Mouse (Mus musculus): ENCODE data around the gene Armcx5. TPM values are rescaled to one million over a fixed set of nuclear protein-coding genes. Genes with fewer than 3 reads are reported as not detected.
A peak's percentile ranks its signal among the peaks of the same experiment; 100 is the strongest.
"Not testable (repeated sequence)": the region's sequence is repeated elsewhere in the genome, so short reads cannot be mapped to it uniquely, and the experiment has no call there.

Armcx5 gene
- polyA plus RNA-seq (2015; fragmentation: Nextera tagmentation; extraction: Ambion mirVana), result 9.5 and 12.2 TPM in 2 replicates

DNA sequence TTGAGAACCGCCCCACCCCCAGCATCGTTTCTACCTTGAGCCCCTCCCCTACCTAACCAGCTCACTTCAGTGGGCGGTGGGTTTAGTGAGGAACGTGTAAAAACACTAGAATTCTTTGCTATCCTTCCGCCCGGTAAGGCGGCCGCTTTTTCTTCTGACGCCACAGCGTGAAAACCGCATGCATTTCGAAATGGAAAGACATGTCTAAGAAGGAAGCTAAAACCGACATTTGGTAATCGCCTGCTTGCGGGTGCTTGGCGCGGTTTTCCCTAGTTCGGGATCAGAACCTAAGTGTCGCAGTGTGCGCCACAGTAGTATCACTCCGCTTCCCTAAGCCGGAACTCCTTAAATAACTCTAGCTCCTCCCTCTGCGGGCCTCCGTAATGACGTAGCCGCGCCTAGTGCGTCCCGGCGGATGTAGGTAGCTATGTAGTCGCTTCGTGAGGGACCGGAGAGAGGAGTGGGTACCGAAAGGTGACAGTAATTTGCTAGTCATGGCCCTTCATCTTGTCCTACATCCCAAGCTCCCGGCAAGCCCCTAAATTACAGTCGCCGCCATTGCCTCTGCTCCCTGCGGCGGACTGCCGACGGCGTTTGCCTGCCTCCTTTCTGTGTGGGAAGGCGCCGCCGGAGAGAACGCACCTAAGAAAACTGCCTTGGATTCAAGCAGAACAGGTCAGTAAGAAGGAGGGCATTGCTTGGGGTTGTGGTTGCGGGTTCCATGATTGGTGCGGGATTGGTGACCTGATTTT is at the start of gene Armcx5, which contains the start of gene Gprasp1:
TSS of gene Armcx5 (plus strand) at position 430 of the 752 bp plus-strand sequence.
TSS of gene Gprasp1 (plus strand) at position 430 of the 752 bp plus-strand sequence.
- DNase-seq (ENCODE audit: low spot score), result peak; percentile 91

DNA sequence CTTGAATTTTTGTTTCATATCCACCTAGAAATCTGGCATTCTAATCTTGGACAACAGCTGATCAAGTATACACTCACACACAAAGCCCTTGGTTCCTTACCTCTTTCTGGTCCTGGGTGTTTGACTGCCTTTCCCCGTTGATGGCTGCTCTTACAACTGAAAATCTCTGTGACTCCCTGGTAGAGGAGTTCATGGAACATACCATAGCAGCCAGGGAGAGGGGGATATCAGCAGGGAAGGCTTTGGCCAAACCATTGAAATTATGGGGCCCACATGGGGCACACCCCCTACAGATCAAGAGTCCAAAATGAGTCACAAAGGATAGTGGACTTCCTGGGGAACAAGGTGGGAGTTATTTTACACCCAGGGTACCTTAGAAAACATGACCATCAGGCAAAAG is 48.9 kb upstream of the Armcx5 start, which contains the start of gene Tcp11x2:
TSS of gene Tcp11x2 (minus strand) at position 158 of the 400 bp plus-strand sequence.
- DNase-seq (ENCODE audit: low spot score), result no peak

DNA sequence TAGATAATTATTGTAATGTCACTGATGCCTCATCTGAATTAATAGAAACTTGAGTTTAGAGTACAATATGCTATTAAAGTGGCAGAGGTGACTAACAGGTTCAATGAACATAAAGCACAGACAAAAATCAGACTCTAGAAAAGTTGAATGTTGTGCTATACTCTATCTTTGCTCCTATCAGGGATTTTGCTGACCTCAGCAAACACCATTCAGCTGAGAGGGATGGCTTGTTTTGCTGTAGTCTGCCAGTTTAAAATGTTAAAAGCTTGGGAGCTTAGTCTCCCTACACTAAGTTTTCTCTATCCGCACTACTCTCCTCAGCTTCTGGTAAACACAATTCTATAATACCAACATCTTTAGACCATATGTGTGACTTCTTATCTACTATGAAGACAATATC is 39.4 kb upstream of the Armcx5 start:
- no peak for DNase-seq (ENCODE audit: low spot score)

DNA sequence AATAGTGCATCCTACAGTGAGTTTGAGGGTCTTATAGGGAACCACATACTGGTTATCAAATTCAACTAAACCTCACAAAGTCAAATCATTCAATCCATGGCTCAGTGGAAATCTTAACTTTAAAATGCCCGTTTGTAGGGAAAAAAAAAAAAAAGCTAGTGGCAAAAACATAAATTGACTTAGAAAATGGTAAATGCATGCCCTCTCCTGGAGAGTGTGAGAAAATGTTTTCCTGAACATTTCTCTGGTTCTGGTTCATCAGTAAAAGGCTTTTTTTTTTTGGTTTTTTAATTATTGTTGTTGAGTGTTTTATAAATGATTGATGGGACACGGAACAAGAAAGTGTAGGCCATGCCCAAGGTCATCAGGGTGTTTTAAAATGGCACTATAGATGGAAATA is 38.2 kb upstream of the Armcx5 start:
- no peak for DNase-seq (ENCODE audit: low spot score)

DNA sequence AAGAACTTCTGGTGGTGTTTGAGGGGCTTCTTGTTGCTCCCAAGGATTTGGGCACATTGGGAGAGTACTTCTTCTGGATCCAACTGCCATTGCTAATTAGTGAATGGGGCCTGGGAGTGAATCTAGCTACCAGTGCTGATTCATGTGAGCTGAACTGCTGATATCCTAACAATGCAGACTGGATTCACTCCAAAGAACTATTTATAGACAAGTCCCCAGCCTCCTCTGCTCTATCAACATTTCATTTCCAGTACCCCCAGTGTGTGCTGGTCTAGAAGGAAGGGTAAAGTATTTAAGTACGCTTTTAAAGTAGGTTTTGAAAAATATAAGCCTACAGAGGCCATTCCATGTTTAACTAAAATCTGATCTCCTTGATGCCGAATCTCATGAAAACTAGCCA is 29.7 kb upstream of the Armcx5 start:
- no peak for DNase-seq (ENCODE audit: low spot score)

DNA sequence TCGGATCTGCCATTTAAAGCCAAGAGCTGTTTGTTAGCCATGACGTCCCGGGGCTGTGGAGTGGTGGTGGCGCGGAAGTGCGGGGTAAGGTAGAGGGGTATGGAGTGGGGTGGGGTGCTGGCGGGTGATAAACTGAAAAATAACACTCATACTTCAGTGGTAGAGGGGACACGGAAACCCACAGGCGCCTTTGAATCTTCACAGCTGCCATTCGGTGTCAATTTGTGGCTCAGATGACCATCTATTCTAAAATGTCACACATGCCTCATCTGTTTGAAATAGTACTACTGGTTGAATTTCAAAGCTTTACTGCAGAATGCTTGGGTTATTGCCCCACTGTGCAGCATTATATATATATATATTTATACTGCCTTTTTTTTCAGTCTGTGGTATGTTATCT is 17.4 kb upstream of the Armcx5 start, which contains the start of gene Tmsb15a:
TSS of gene Tmsb15a (minus strand) at position 101 of the 400 bp plus-strand sequence.
- no peak for DNase-seq (ENCODE audit: low spot score)

DNA sequence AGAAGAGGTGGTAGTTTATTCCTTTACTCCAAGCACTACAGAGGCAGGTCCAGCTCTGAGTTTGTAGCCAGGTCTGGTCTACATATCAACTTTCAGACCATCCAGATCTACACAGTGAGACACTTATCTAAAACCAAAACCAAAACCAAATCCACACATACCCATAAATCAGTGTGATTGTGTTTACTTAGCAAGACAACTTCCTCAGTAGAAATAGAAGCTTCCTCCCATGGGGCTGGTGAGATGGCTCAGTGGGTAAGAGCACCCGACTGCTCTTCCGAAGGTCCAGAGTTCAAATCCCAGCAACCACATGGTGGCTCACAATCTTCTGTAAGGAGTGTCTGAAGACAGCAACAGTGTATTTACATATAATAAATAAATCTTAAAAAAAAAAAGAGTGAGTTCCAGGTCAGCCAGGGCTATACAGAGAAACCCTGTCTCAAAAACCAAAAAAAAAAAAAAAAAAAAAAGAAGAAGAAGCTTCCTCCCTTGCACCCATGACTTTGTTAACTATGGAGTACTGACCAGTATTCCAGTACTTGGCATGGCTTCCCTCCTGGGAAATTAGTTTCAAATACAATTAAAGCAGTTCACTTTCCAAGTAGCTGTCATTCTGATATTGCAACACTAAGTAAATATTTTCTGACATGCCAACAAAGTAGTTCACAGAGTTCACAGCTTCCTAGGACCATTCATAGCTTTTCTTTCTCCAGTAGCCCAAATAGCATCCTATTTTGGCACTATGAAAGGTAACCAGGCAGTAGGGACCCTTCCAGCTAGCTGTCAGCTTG is 3.6 kb upstream of the Armcx5 start:
- no peak for DNase-seq (ENCODE audit: low spot score)

DNA sequence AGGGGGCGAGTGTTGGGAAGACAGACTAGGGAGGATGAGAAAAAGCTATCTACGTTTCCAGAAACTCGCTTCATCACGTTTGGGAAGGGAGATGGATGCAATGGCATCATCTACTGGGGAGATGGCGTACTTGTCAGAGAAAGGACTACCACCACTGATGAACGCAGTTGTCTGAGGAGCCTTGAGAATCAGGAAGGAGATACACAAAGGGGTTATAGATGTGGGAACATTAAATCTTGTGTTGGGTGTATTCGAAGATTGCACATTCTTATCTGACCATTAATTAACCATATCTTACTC is 473 bp downstream of the Armcx5 start:
- no peak for DNase-seq (ENCODE audit: low spot score)

DNA sequence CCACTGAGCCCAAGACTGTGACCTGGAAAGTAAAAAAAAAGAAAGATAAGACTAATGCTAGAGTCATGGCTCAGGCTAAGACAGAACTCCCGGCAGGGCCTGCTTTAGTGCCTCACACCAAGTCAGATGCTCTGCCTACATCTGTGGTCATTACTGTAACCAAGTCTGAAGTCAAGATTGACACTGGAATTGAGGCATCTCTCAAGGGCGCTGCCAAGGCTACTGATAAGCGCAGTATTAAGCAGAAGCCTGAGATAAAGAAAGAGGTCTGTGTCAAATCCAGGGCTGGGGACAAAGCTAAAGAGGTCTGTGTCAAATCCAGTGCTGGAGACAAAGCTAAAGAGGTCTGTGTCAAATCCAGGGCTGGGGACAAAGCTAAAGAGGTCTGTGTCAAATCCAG is 2.8 kb downstream of the Armcx5 start:
- DNase-seq (ENCODE audit: low spot score), result not testable (repeated sequence)

DNA sequence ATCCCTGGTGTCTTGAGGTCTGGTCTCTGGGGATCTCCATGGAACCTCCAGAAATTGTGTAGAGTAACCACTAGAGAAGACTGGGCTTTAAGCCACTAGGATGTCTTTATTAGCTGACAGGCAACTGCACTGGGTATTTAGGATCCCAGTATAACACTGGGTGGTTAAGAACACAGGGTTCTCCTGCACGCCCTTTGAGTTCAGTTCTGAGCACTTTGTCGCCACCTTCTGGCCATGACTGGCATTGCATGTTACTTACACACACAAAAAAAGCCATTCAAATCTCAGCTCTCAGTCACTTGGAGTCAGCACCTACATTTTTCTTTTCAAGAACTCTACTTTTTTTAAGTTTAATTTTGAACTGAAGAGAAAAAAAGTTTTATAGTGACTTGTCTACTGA is 10.3 kb downstream of the Armcx5 start:
- DNase-seq (ENCODE audit: low spot score), result peak; percentile 62

DNA sequence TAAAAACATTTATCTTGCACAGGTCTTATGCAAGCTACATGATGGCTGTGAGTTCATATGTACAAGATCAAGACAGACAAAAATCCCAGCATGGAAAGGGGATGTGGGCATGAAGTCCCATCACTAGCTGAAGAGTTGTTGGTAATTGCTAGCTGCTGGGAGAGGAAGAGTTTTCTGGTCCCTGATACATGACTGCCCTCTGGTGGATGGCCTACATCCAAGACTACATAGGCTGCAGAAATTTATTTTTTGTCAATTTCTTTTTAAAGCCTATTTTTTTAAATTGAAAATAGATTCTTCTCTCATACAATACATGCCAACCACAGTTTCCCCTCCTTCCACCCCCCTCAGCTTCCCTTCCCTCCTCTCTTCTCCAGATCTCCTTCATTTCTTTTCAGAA is 19.2 kb downstream of the Armcx5 start:
- DNase-seq (ENCODE audit: low spot score), result peak; percentile 7

DNA sequence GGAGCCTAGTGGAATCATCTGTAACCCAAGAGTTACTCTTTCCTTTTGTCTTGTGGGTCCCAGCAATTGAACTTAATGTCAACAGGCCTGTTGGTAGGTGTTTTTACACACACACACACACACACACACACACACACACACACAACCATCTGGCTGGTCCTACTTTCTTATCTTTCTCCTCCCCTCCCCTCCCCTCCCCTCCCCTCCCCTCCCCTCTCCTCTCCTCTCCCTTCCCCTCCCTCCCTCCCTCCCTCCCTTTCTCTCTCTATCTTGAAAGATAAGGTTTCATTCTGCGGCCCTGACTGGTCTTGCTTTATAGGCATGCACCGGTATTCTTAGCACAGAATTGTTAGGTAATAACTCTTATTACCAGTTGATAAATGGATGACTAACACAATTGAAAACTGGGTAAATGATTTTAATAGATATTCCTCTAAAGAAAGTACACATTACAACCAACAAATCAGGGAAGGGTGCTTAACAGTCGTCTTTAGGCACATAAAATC is 25.6 kb downstream of the Armcx5 start:
- DNase-seq (ENCODE audit: low spot score), result no peak

DNA sequence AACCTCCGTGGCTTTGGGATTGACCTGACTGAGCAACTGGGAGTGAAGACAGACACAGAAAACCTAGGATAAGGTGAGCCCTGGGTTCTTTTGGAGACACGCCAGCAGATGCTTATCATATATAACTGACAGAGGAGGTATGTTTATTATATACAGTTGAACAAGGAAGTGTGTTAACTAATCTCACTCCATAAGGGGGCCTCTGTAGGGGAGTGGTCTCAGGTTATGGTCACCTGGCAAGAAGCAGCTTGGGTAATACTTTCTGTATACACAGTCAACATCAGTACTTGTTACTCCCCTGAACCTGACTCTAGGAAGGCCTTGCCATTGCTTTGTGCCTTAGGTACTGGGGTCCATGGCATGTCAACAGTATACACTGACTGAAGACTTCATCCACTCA is 26.0 kb downstream of the Armcx5 start:
- DNase-seq (ENCODE audit: low spot score), result no peak

DNA sequence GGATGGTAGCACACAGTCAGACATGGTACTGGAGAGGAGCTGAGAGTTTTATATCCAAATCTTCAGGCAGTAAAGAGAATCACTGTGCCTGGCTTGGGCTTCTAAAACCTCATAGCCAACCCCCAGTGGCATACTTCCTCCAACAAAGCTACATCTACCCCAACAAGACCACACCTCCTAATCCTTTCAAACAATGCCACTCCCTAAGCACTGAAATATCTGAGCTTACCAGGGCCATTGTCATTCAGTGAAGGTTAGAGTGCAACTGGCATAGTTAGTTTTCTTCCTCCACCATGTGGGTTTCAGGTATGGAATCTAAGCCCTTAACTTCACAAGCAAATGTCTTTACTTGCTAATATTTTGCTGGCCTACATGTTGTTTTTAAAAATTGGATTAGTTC is 49.0 kb downstream of the Armcx5 start:
- no peak for DNase-seq (ENCODE audit: low spot score)

DNA sequence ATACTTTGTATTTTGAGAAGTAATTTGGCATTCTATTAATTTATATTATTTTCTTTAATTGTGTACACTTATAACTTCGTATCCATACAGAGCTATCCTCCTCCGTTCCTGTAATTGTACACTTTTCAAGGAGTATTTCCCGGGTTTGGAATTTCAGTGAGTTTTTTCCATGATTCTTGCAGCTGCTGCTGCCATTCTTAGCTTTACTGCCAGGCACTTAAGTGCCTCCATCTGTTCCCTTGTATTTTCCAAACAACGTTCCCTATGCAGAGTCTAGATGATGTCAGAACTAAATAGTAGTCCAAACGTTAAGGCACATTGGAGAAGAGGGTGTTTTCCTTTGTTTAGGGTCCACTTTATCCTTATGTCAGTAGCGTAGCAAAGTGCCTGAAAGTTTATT is 49.8 kb downstream of the Armcx5 start:
- no peak for DNase-seq (ENCODE audit: low spot score)

DNA sequence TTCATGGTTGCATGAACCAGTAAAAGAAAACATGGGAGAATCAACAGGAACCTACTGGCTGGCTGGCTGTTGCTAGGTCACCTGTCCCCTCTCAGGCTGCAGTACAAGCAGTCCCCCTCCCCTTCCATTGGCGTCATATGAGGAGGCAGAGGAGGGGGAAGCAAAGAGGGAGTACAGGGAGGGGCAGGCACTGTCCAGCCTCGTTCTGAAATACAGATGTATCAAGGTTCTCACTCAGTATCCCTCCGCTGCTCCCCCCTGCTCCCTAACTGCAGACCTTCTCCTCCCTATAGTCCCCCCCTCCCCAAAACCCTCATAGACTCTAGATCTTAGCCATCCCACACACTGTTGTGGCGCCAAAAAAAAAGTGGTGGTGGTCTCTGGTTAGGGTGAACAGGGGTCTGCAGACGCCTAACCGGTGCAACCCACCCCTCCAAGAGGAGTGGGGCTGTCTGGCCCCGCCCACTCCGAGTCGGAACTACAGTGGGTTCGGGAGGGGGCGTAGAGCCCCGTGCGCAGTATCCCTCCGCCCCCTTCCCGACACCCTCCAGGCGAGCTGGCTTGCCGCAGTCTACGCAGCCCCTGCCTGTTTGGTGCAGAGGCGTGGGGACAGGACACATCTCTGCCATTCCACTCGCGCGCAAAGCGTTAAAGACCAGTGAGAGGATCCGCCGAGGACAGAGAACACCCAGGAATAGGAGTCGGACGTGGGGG is 53.2 kb downstream of the Armcx5 start:
- peak; percentile 64 for DNase-seq (ENCODE audit: low spot score)

DNA sequence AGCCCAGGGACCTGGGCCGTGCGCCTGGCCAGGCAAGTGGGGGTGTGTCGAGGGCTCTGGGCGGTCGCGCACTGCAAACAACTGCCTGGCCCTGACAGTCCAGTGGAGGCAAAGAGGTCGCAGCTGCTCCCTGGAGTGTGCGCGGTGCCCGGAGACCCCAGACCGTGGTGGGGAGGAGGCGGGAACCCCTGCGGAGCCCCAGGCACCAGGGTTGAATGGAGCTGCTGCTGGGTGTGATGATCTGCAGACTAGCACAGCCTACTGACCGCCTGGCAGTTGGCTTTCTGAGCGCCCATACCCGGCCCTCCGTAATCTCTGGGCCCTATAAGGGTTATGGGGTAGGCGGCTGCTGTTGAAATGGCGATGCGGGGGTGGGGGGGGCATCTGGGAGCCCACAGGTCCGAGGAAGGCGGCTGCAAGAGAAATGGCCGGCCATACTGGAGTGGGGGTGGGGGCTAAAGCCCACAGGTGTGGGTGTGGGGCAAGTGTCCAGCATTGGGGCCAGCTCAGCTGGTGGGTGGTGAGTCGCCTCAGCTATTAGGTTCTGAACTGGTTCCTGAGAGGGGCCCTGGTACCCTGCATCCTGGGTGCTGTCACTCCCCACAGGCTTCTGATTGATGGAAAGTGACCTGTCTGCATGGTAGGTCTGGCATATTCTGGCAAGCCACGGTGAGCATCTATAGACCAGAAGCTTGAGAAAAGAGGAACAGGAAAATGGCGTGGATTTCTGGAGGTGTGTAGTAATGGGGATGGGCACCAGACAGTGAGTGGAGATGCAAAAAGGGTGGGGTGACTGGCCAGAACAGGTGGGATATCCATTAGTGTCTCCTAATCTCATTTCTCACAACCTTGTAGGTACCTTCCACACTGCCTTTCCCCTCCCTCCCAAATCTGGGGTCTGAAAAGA is 54.0 kb downstream of the Armcx5 start:
- DNase-seq (ENCODE audit: low spot score), result not testable (repeated sequence)

Measured in thymus, postnatal 0 days (tissue).